Mouse (Mus musculus) hindbrain, embryonic 13.5 days (tissue): ENCODE measurements at regions not wholly inside any gene's neighbourhood (a gene's known extent, or its start where the extent isn't known, plus 50 kb on each side); places are given as distances from the start of the nearest gene placed in this dataset.
A peak's percentile ranks its signal among the peaks of the same experiment; 100 is the strongest.

Experiments used
- ATAC-seq: fragments of 200-750 bp; cut with Nextera tagmentation; 2 replicates; pipeline ENCODE4 v1.8.0; 2017; ENCODE audit warnings: moderate TSS enrichment; ENCODE audit not compliant: low FRiP score
- H3K27ac ChIP-seq: fragments of 300-500 bp; sonication (generic); 2 replicates; pipeline ENCODE4 v1.5.1; 2015; ENCODE audit warnings: inconsistent platforms, mild to moderate bottlenecking, moderate library complexity
- H3K27me3 ChIP-seq: fragments of 300-500 bp; sonication (generic); 2 replicates; pipeline ENCODE4 v1.6.1; 2015; ENCODE audit warnings: mild to moderate bottlenecking, inconsistent platforms
- H3K36me3 ChIP-seq: fragments of 300-500 bp; sonication (generic); 2 replicates; pipeline ENCODE4 v1.6.1; 2015; ENCODE audit warnings: mild to moderate bottlenecking, inconsistent platforms
- H3K4me1 ChIP-seq: fragments of 300-500 bp; sonication (generic); replicated peaks from 2 replicates; pipeline ENCODE4 v1.6.1; 2015; ENCODE audit warnings: inconsistent platforms
- H3K4me2 ChIP-seq: fragments of 300-500 bp; sonication (generic); 2 replicates; pipeline ENCODE4 v1.6.1; 2015; ENCODE audit warnings: inconsistent platforms, mild to moderate bottlenecking, moderate library complexity
- H3K4me3 ChIP-seq: fragments of 300-500 bp; sonication (generic); 2 replicates; pipeline ENCODE4 v1.5.1; 2015; ENCODE audit warnings: mild to moderate bottlenecking, inconsistent platforms
- H3K9ac ChIP-seq: fragments of 300-500 bp; sonication (generic); 2 replicates; pipeline ENCODE4 v1.6.1; 2015; ENCODE audit warnings: mild to moderate bottlenecking, inconsistent platforms
- H3K9me3 ChIP-seq: fragments of 300-500 bp; sonication (generic); 2 replicates; pipeline ENCODE4 v1.6.1; 2016; ENCODE audit warnings: inconsistent platforms
- WGBS: fragments of 180-500 bp; shearing (Covaris S2); methylation state at CpG from one replicate; pipeline ENCODE4 v1.1.7; 2015; 5-methylcytosine and 5-hydroxymethylcytosine counted together

GRCm38 (mm10) chr6:91598942-91599341 is 83.2 kb downstream of the Lsm3 start:
- peaks cover 5% of the 10 kb centered on the region; the same call in 1 of the 2 replicates for H3K9me3 ChIP-seq
- no peak overlapping the region for H3K9ac ChIP-seq
- peaks cover 5% of the 10 kb centered on the region for H3K4me1 ChIP-seq
- H3K4me3 ChIP-seq = no peak overlapping the region
- no peak for ATAC-seq
- 62% methylated on average over 10 of the region's 10 CpGs for WGBS
- no peaks in the 10 kb centered on the region for H3K36me3 ChIP-seq
- H3K27me3 ChIP-seq = 0 out of 2 replicates have a peak, but pooled peaks cover 3% of the 10 kb centered on the region
- no peak overlapping the region for H3K4me2 ChIP-seq
- H3K27ac ChIP-seq = no peak overlapping the region

- H3K4me3 ChIP-seq = no peak overlapping the region
- no peak for ATAC-seq
- H3K4me1 ChIP-seq = peaks cover 5% of the 10 kb centered on the region
- no peak overlapping the region for H3K9ac ChIP-seq
- H3K9me3 ChIP-seq = peaks cover 5% of the 10 kb centered on the region; the same call in 1 of the 2 replicates
- 93% methylated on average over 3 of the region's 3 CpGs for whole genome bisulfite sequencing
- H3K36me3 ChIP-seq = no peaks in the 10 kb centered on the region
- H3K27me3 ChIP-seq = 0 out of 2 replicates have a peak, but pooled peaks cover 3% of the 10 kb centered on the region
- H3K4me2 ChIP-seq = no peak overlapping the region
- H3K27ac ChIP-seq = no peak overlapping the region
Observed at GRCm38 (mm10) chr6:91600116-91600515, 83.7 kb upstream of the Slc6a6 start.

GRCm38 (mm10) chr6:91606634-91607215 is 77.1 kb upstream of the Slc6a6 start:
- WGBS = 89% methylated on average over 10 of the region's 10 CpGs
- ATAC-seq = no peak
- H3K9me3 ChIP-seq = peaks cover 5% of the 10 kb centered on the region; the same call in 1 of the 2 replicates

GRCm38 (mm10) chr6:91607613-91608272 is 76.1 kb upstream of the Slc6a6 start:
- no peak for ATAC-seq
- WGBS = 82% methylated on average over 12 of the region's 12 CpGs
- Histone ChIP-seq H3K36me3 (no peaks in the 10 kb centered on the region), H3K4me1 (no peaks in the 10 kb centered on the region), H3K9ac (no peak overlapping the region), H3K4me3 (no peak overlapping the region), H3K4me2 (no peak overlapping the region), H3K27ac (no peak overlapping the region), H3K9me3 (peaks cover 5% of the 10 kb centered on the region; the same call in 1 of the 2 replicates), H3K27me3 (no peaks in the 10 kb centered on the region)

More at GRCm38 (mm10) chr6:91606634-91607215, 77.1 kb upstream of the Slc6a6 start:
- no peaks in the 10 kb centered on the region for H3K27me3 ChIP-seq
- H3K4me3 ChIP-seq = no peak overlapping the region
- no peak overlapping the region for H3K9ac ChIP-seq
- H3K4me2 ChIP-seq = no peak overlapping the region
- H3K27ac ChIP-seq = no peak overlapping the region
- no peaks in the 10 kb centered on the region for H3K36me3 ChIP-seq
- H3K4me1 ChIP-seq = no peaks in the 10 kb centered on the region

- Histone ChIP-seq H3K4me3 (no peak overlapping the region), H3K27ac (no peak overlapping the region), H3K9ac (no peak overlapping the region), H3K36me3 (no peaks in the 10 kb centered on the region), H3K27me3 (no peaks in the 10 kb centered on the region), H3K9me3 (0 out of 2 replicates have a peak, but pooled peaks cover 5% of the 10 kb centered on the region), H3K4me2 (no peak overlapping the region), H3K4me1 (no peaks in the 10 kb centered on the region)
- no peak for ATAC-seq
- 26% methylated on average over 2 of the region's 2 CpGs for WGBS
Observed at GRCm38 (mm10) chr6:91609671-91610070, 74.2 kb upstream of the Slc6a6 start.

GRCm38 (mm10) chr6:91615022-91615421 is 68.8 kb upstream of the Slc6a6 start:
- H3K4me1 ChIP-seq = peaks cover 26% of the 10 kb centered on the region
- H3K27me3 ChIP-seq = no peaks in the 10 kb centered on the region
- H3K9me3 ChIP-seq = 0 out of 2 replicates have a peak, but pooled peaks cover 5% of the 10 kb centered on the region
- H3K36me3 ChIP-seq = no peaks in the 10 kb centered on the region
- no peak overlapping the region for H3K9ac ChIP-seq
- no peak overlapping the region for H3K4me3 ChIP-seq
- no peak overlapping the region for H3K4me2 ChIP-seq
- H3K27ac ChIP-seq = no peak overlapping the region
- no peak for ATAC-seq
- WGBS = 71% methylated on average over 2 of the region's 2 CpGs

- Histone ChIP-seq H3K9ac (peak overlapping the region; percentile 80), H3K4me3 (peak overlapping the region; percentile 36), H3K27ac (peak overlapping the region; percentile 95), H3K9me3 (0 out of 2 replicates have a peak, but pooled peaks cover 5% of the 10 kb centered on the region), H3K4me1 (peaks cover 26% of the 10 kb centered on the region), H3K4me2 (peak overlapping the region; percentile 67), H3K36me3 (no peaks in the 10 kb centered on the region), H3K27me3 (no peaks in the 10 kb centered on the region)
- peak; percentile 41 for ATAC-seq
- 32% methylated on average over 7 of the region's 7 CpGs for WGBS
Observed at GRCm38 (mm10) chr6:91616541-91616940, 67.3 kb upstream of the Slc6a6 start.

- 1% methylated on average over 13 of the region's 13 CpGs for WGBS
- Histone ChIP-seq H3K27ac (peak overlapping the region; percentile 95), H3K4me3 (peak overlapping the region; percentile 36), H3K9me3 (0 out of 2 replicates have a peak, but pooled peaks cover 5% of the 10 kb centered on the region), H3K4me1 (peaks cover 26% of the 10 kb centered on the region), H3K9ac (peak overlapping the region; percentile 80), H3K27me3 (no peaks in the 10 kb centered on the region), H3K4me2 (peak overlapping the region; percentile 67), H3K36me3 (no peaks in the 10 kb centered on the region)
- peak; percentile 93 for ATAC-seq
Observed at GRCm38 (mm10) chr6:91617031-91617596, 66.7 kb upstream of the Slc6a6 start.

GRCm38 (mm10) chr6:91617685-91618084 is 66.2 kb upstream of the Slc6a6 start:
- Histone ChIP-seq H3K27ac (peak overlapping the region; percentile 95), H3K36me3 (no peaks in the 10 kb centered on the region), H3K9me3 (0 out of 2 replicates have a peak, but pooled peaks cover 4% of the 10 kb centered on the region), H3K4me2 (peak overlapping the region; percentile 67), H3K27me3 (no peaks in the 10 kb centered on the region), H3K4me1 (peaks cover 26% of the 10 kb centered on the region), H3K9ac (0 out of 2 replicates have a peak overlapping the region, but pooled peaks have one; percentile 80), H3K4me3 (no peak overlapping the region)
- peak; percentile 14; the same call in 1 of the 2 replicates for ATAC-seq
- 79% methylated on average over 10 of the region's 10 CpGs for WGBS

GRCm38 (mm10) chr6:91619009-91619408 is 64.8 kb upstream of the Slc6a6 start:
- 94% methylated on average over 6 of the region's 6 CpGs for WGBS
- Histone ChIP-seq H3K4me3 (no peak overlapping the region), H3K9ac (no peak overlapping the region), H3K4me2 (no peak overlapping the region), H3K9me3 (no peaks in the 10 kb centered on the region), H3K4me1 (peaks cover 26% of the 10 kb centered on the region), H3K27me3 (no peaks in the 10 kb centered on the region), H3K36me3 (no peaks in the 10 kb centered on the region), H3K27ac (no peak overlapping the region)
- no peak for ATAC-seq

- H3K9ac ChIP-seq = no peak overlapping the region
- H3K27ac ChIP-seq = no peak overlapping the region
- 84% methylated on average over 13 of the region's 13 CpGs for WGBS
- H3K27me3 ChIP-seq = no peaks in the 10 kb centered on the region
- H3K36me3 ChIP-seq = no peaks in the 10 kb centered on the region
- H3K4me1 ChIP-seq = peaks cover 26% of the 10 kb centered on the region
- no peaks in the 10 kb centered on the region for H3K9me3 ChIP-seq
- no peak overlapping the region for H3K4me2 ChIP-seq
- no peak overlapping the region for H3K4me3 ChIP-seq
- no peak for ATAC-seq
Observed at GRCm38 (mm10) chr6:91619735-91620732, 63.8 kb upstream of the Slc6a6 start.
